Mouse (Mus musculus) liver, embryonic 16.5 days (tissue): Measurements from ENCODE around the gene Rngtt. TPM values are rescaled to one million over a fixed set of nuclear protein-coding genes. Genes with fewer than 3 reads are reported as not detected.

Experiments used
- ATAC-seq: fragments of 200-750 bp; cut with Nextera tagmentation; 2 replicates; pipeline ENCODE4 v1.8.0; 2017; ENCODE audit warnings: low read depth, mild to moderate bottlenecking, moderate number of reproducible peaks, moderate library complexity
- H3K27ac ChIP-seq: fragments of 300-500 bp; sonication (generic); 2 replicates; pipeline ENCODE4 v1.5.1; 2014; ENCODE audit warnings: mild to moderate bottlenecking, low read length
- H3K27me3 ChIP-seq: fragments of 300-500 bp; sonication (generic); 2 replicates; pipeline ENCODE4 v1.6.1; 2014; ENCODE audit warnings: low read depth, low read length, mixed read lengths; ENCODE audit not compliant: control insufficient read depth, insufficient read depth
- H3K36me3 ChIP-seq: fragments of 300-500 bp; sonication (generic); 2 replicates; pipeline ENCODE4 v1.6.1; 2014; ENCODE audit warnings: mild to moderate bottlenecking; ENCODE audit not compliant: control insufficient read depth, insufficient read depth
- H3K4me1 ChIP-seq: fragments of 300-500 bp; sonication (generic); 2 replicates; pipeline ENCODE4 v1.6.1; 2014; ENCODE audit warnings: low read depth, low read length, mixed read lengths; ENCODE audit not compliant: control insufficient read depth
- H3K4me2 ChIP-seq: fragments of 300-500 bp; sonication (generic); 2 replicates; pipeline ENCODE4 v1.6.1; 2014; ENCODE audit warnings: low read depth, low read length, mixed read lengths
- H3K4me3 ChIP-seq: fragments of 300-500 bp; sonication (generic); 2 replicates; pipeline ENCODE4 v1.5.1; 2014; ENCODE audit warnings: low read depth, mild to moderate bottlenecking, low read length
- H3K9ac ChIP-seq: fragments of 300-500 bp; sonication (generic); 2 replicates; pipeline ENCODE4 v1.6.1; 2014; ENCODE audit warnings: low read depth, low read length
- H3K9me3 ChIP-seq: fragments of 300-500 bp; sonication (generic); replicated peaks from 2 replicates; pipeline ENCODE4 v1.6.1; 2016; ENCODE audit warnings: low read length; ENCODE audit not compliant: control insufficient read depth
- WGBS: fragments of 180-500 bp; shearing (Covaris S2); extraction: QIAGEN DNeasy Blood & Tissue Kit; methylation state at CpG from one replicate; pipeline ENCODE4 v1.1.7; 2014; ENCODE audit not compliant: insufficient replicate concordance; 5-methylcytosine and 5-hydroxymethylcytosine counted together
- polyA plus RNA-seq: library from polyadenylated mRNA; unstranded; fragments of >200 nt; fragmentation: Nextera tagmentation; extraction: Ambion mirVana; gene quantifications from 2 replicates; pipeline ENCODE4 v1.2.1, GENCODE M21; 2015

Rngtt gene
- polyA plus RNA-seq, 1 experiment from 2014 or later: 13.3 TPM

DNA sequence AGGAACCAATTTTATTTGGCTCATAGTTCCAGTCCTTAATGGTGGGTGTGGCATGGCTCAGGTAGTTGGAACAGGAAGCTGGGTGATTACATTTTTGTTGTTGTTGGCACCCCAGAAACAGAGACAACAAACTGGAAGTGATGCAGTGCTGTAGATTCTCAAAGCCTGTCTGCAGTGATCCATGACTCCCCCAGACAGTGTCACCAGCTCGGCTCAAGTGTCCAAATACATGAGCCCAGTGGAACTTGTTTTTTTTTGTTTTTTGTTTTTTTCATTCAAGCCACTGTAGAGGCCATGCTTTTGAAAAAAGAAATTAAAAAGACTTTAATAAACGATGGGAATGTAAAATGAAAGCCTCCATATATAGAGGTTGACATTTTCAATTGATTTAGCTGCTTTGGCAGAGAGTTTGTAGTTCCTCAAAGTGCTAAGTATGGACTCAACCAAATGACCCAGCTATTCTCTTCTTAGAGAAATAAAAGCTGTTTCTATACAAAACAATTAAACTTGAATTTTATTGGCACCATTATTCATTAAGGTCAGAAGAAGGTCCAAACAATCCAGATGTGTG lies 95.7 kb downstream of the Rngtt start:
- 72% methylated on average over 2 of the region's 2 CpGs for WGBS
- ATAC-seq: no peak
- Histone ChIP-seq H3K9ac (no peak overlapping the region), H3K27me3 (no peaks in the 10 kb centered on the region), H3K36me3 (no peaks in the 10 kb centered on the region), H3K4me2 (no peak overlapping the region), H3K4me1 (no peaks in the 10 kb centered on the region), H3K9me3 (no peaks in the 10 kb centered on the region), H3K4me3 (no peak overlapping the region), H3K27ac (no peak overlapping the region)

DNA sequence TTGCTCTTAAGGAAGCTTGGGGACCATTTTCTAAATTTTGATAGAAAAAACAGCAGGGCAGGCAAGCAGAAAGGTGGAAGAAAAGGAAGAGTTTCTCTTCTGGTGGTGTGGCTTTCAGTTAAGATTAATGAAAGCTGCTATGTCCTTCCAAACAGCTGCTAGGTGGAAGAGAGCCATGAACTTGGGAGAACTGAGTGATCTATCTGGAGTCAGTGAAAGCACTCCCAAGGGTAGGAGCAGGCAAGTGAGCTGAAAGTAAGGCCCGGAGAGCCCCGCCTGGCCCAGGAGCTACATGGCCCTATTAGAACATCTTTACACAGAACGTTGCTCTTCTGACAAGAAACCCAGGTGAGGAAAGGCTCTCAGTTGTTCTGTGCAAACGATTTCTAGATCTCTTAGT lies 103.7 kb downstream of the Rngtt start:
- Histone ChIP-seq H3K4me2 (no peak overlapping the region), H3K4me1 (no peaks in the 10 kb centered on the region), H3K36me3 (no peaks in the 10 kb centered on the region), H3K4me3 (no peak overlapping the region), H3K27ac (no peak overlapping the region), H3K27me3 (no peaks in the 10 kb centered on the region), H3K9me3 (no peaks in the 10 kb centered on the region), H3K9ac (no peak overlapping the region)
- ATAC-seq: no peak
- 65% methylated on average over 4 of the region's 4 CpGs for WGBS

DNA sequence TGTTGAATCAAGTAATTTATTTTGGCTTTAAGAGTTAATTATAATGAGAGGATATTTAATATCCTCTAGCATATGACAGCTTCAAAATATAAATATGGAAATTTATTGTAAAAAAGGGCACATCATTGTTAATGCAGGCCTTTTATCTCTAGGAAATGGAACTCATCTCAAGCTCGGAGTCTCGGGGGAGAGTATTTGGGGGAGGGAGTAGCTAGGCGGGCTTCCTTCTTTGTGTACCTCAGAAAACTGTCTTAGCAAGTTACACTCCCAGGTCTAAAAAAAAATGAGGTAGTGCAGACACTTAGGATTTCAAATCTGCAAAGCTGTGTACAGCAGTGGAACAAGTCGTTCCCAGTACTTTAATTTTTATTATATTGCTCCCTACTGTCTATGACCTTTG lies 104.7 kb downstream of the Rngtt start:
- 56% methylated on average over 4 of the region's 4 CpGs for WGBS
- Histone ChIP-seq H3K27ac (no peak overlapping the region), H3K4me2 (no peak overlapping the region), H3K9ac (no peak overlapping the region), H3K9me3 (no peaks in the 10 kb centered on the region), H3K4me3 (no peak overlapping the region), H3K4me1 (no peaks in the 10 kb centered on the region), H3K27me3 (no peaks in the 10 kb centered on the region), H3K36me3 (no peaks in the 10 kb centered on the region)
- ATAC-seq: no peak

DNA sequence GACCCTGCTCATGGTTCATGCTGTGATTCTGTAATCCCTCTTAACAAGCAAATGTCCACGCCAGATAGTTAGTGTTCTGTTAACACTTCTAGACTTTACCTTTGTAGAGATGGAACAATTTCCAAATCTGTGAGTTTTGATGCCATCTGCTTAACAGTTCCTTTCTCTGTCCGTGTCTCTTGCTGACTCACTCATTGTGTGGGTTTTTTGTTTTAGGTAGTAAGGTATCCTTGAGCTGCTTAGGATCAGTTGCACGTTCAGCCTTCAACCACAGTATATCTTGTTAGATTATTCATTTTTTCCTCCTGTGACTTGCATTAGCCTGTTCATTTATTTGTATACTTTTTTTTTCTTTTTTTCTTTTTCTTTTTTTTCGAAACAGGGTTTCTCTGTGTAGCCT lies 107.3 kb downstream of the Rngtt start:
- WGBS: 71% methylated on average over 4 of the region's 4 CpGs
- H3K4me1 ChIP-seq: no peaks in the 10 kb centered on the region
- no peak overlapping the region for H3K9ac ChIP-seq
- H3K36me3 ChIP-seq: no peaks in the 10 kb centered on the region
- ATAC-seq: no peak
- H3K4me2 ChIP-seq: no peak overlapping the region
- H3K27me3 ChIP-seq: no peaks in the 10 kb centered on the region
- H3K9me3 ChIP-seq: no peaks in the 10 kb centered on the region
- H3K4me3 ChIP-seq: no peak overlapping the region
- H3K27ac ChIP-seq: no peak overlapping the region

DNA sequence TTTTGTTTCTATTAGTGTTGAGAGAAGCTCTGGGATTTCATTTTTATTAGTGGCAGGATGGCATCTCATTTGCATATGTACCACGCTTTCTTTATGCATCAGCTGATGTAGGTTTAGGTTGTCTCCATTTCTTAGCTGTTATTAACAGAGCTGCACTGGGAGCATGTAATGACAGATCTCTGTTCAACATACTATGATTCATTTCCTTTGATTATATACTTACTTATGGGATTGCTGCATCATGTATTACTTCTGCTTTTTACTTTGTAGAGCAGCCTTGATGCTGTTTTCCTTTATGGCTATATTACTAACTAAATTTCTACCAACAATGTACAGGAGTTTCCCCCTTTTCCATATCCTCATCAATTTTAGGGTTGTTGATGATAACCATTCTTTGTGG lies 109.5 kb downstream of the Rngtt start:
- Histone ChIP-seq H3K4me3 (no peak overlapping the region), H3K36me3 (no peaks in the 10 kb centered on the region), H3K9me3 (no peaks in the 10 kb centered on the region), H3K27ac (no peak overlapping the region), H3K4me1 (no peaks in the 10 kb centered on the region), H3K4me2 (no peak overlapping the region), H3K27me3 (no peaks in the 10 kb centered on the region), H3K9ac (no peak overlapping the region)
- no peak for ATAC-seq
- 74% methylated on average over 1 of the region's 1 CpGs for WGBS

DNA sequence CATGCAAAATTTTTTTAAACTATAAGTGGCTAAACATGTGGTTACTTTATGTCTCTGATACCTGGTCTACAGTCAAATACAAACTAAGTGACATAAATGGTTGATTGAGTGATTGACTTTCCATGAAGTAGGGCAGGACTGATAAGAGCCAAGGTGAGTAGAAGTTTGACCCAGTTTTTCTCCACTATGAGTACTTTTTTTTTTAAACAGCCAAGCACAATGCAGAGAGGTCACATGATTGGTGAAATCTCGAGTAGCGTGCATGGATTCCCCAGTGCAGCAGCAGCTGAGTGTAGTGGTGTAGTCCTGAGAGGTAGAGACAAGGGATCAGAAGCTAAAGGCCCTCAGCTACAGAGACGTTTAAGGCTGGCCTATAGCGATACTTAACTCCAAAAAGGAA lies 118.7 kb downstream of the Rngtt start:
- H3K36me3 ChIP-seq: no peaks in the 10 kb centered on the region
- WGBS: 71% methylated on average over 4 of the region's 4 CpGs
- H3K9ac ChIP-seq: no peak overlapping the region
- ATAC-seq: no peak
- H3K4me2 ChIP-seq: no peak overlapping the region
- no peak overlapping the region for H3K27ac ChIP-seq
- H3K27me3 ChIP-seq: no peaks in the 10 kb centered on the region
- H3K4me3 ChIP-seq: no peak overlapping the region
- no peaks in the 10 kb centered on the region for H3K9me3 ChIP-seq
- H3K4me1 ChIP-seq: no peaks in the 10 kb centered on the region

DNA sequence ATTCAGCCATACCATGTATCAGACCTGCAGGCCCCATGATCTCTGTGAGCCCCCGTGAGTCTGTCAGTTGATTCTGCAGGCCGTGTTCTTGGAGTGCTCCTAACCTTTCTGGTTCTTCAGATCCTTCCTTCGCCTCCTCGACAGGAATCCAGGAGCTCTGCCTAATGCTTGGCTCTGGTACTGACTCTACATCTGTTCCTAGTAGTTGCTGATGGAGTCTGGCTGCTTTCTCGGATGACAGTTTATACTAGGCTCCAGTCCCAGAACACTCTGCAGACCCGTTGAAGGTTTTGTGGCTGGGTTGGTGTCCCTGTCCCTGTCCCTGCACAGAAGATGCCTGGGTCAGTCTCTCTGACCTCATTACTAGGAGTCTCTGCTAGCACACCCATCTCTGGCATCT lies 131.8 kb downstream of the Rngtt start:
- Histone ChIP-seq H3K36me3 (no peaks in the 10 kb centered on the region), H3K4me1 (no peaks in the 10 kb centered on the region), H3K4me2 (no peak overlapping the region), H3K27me3 (no peaks in the 10 kb centered on the region), H3K9ac (no peak overlapping the region), H3K9me3 (no peaks in the 10 kb centered on the region), H3K4me3 (no peak overlapping the region), H3K27ac (no peak overlapping the region)
- ATAC-seq: no peak
- 81% methylated on average over 6 of the region's 6 CpGs for WGBS

DNA sequence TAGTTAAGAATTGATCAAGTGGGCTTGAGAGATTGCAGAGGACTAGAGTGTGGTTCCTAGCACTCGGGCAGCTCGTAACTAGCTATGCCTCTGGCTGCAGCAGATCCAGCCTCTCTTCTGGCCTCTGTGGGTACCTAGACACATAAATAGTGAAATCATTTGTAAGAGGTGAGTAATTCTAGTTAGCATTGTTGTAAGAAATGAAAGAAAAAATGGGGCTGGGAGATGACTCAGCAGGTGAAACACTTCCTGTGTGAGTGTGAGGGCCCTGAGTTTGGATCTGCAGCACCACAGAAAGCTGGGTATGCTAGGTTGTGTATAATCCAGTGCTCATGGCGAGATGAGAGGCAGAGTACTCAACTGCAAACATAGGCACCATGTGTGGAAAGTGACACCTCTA lies 136.2 kb downstream of the Rngtt start:
- no peaks in the 10 kb centered on the region for H3K27me3 ChIP-seq
- no peak overlapping the region for H3K27ac ChIP-seq
- no peak overlapping the region for H3K4me3 ChIP-seq
- no peak overlapping the region for H3K9ac ChIP-seq
- H3K4me1 ChIP-seq: peaks cover 7% of the 10 kb centered on the region
- H3K36me3 ChIP-seq: no peaks in the 10 kb centered on the region
- no peak for ATAC-seq
- H3K4me2 ChIP-seq: no peak overlapping the region
- 82% methylated on average over 3 of the region's 3 CpGs for WGBS
- H3K9me3 ChIP-seq: no peaks in the 10 kb centered on the region

DNA sequence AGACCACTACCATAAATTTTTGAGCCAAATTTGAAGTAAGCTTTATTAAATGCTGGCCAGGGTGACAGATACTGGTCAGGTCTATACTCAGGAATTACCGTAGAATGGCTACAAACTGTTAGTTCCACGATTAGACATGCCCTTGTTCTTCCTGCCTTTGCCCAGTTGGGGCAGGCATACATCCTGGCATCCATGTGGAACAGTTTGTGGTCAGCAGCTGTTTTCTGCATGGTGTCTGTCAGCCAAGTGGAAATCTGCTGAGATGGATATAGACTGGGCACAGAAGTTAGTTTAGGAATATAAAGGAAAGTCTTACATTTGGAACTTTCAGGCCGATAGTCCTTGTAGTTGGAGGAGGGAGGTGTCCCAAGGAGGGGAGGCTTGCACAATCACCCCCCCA lies 136.8 kb downstream of the Rngtt start:
- WGBS: 86% methylated on average over 3 of the region's 3 CpGs
- Histone ChIP-seq H3K36me3 (no peaks in the 10 kb centered on the region), H3K27me3 (no peaks in the 10 kb centered on the region), H3K27ac (no peak overlapping the region), H3K4me1 (peaks cover 9% of the 10 kb centered on the region), H3K9me3 (no peaks in the 10 kb centered on the region), H3K4me3 (no peak overlapping the region), H3K4me2 (no peak overlapping the region), H3K9ac (no peak overlapping the region)
- ATAC-seq: no peak
